Mouse (Mus musculus): Measurements from ENCODE around the gene Cdk4.

DNA sequence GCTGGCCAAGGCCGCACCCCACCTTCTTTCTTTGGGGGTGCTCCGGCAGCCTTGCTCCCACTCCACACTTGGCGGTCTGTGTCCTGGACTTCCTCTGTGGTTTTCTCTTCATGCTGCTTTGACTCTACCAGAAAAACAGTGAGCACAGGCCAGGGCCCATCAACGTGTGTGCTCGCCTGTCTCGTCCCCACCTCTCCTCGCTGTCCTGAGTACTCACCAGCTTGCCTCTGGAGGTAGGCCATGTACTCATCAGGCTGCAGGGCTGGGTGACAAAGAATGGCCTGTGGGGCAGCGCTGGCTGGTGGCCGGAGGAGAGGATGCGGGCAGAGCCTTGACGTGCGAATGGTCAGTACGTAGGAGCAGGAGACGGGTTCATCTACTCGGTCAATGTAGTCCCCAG, 36.5 kb downstream of the Cdk4 start:
- no peak for TF ChIP-seq CTCF (IDR thresholded peaks at IDR 0.05; ENCODE audit: borderline replicate concordance, insufficient read depth, low read depth, low read length)
- no peak for TF ChIP-seq POLR2A (IDR thresholded peaks at IDR 0.05; ENCODE audit: borderline replicate concordance, insufficient read depth, low read length)

Measured in cerebellum, adult 2 months (tissue).